Mouse (Mus musculus): Measurements from ENCODE around the gene Nipal1.

Nipal1 gene

DNA sequence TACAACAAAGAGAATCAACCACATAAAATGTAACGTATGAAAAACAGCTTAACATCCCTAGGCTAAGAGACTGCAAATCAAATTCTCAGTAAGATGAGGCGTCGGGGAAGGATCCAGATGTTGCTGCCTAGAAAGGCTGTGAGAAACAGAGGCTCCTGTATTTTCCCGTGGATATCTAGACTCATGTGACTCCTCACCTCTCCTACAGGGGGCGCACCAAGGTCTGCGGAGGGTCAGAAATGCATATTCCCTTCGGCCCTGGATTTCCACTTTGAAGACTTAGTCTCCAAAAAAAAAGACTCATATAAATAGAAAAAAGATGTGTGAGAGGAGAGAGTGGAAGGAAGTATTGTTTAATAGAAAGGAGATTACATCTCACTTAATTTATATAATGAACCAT is 73.0 kb downstream of the Nipal1 start:
- no peak for ATAC-seq (ENCODE audit: insufficient number of reproducible peaks, low FRiP score, low TSS enrichment)

All from cerebellum, adult (tissue).